Mouse (Mus musculus): ENCODE measurements around the gene Fbxo42. TPM values are rescaled to one million over a fixed set of nuclear protein-coding genes. Genes with fewer than 3 reads are reported as not detected.

Fbxo42 gene
- total RNA-seq, 4 experiments from 2014 or later: 9.3 to 11.2 (median 10.7) TPM

DNA sequence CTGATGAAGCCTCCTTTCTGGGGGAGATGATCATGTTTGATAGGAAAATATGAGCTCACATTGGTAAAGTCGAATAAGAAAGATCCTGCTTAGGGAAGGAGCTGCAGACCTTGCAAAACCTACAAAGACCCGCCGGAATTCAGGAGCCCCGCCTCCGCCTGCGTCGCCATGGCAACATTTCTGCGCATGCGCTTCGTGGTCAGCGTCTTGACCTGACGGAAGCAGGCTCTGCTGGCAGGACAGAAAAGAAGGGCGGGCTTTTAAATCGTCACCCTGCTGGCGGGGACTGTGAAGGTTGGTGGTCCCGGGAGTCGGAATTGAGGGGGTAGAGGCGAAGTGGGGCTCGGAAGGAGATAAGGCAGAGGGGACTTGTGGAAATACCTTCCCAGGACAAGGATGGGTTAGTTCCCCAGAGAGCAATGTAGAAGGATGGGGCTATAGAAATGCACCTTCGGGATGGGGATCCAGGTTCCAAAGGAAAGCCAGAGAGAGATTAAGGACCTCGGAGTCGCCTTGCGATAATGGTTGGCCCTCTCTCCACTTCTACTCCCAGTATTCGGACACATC is 66.1 kb downstream of the Fbxo42 start, which contains the start of gene Rsg1:
Gene Rsg1, plus strand, starts transcription at position 187 of the 567 bp plus-strand sequence.
- DNase-seq (ENCODE audit: low spot score in 2 of 2): peak; percentile 87 to 89

DNA sequence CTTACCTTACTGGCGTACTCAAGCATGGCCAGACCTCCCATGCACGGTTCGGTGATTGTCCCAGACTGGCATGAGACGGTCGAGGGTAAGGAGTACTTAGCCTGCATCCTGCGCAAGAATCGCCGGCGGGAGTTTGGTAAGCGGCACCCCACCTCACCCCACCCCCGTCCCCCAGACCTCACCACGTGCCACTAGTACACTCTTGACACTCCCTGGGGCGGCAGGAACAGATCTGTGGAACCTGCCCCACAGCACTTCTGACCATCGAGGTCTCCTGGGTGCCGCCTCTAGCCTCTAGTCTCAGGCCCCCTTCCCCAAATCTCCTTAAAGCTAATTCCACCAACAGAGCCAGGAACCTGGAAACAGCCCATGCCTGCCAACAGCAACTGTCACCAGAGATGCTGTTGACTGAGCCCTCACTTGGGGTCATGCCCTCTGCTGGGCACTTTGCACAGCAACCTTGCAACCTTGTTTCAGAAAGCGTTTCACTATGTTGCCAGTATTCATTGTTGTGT is 66.7 kb downstream of the Fbxo42 start:
- DNase-seq (ENCODE audit: low spot score in 2 of 2): no peak

DNA sequence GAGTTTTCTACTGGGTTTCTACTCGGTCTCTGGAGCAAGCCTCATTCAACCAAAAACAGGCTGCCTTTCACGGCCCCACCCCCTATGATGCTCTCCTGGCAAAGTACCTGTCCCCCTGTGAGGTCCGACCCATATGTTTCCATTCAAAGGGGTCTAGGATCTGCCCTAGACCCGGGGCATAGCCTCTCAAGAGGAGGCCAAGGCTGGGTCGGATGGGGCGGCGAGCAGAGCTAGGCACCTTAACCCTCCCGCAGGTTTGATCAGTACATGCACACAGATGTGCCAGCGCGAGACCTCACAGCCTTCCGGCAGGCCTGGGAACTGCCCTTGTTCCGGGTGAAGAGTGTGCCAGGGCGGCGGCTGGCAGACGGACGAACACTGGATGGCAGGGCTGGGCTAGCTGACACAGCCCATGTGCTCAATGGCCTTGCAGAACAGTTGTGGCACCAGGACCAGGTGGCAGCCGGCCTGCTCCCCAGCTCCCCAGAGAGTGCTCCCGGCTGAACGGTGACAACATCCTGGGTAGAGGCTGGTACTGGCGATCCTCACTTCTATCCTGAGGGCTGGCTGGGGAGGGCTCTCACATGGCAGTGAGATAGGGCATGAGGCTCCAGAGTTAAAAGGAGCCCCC is 72.0 kb downstream of the Fbxo42 start:
- no peak for DNase-seq (ENCODE audit: low spot score in 2 of 2)

DNA sequence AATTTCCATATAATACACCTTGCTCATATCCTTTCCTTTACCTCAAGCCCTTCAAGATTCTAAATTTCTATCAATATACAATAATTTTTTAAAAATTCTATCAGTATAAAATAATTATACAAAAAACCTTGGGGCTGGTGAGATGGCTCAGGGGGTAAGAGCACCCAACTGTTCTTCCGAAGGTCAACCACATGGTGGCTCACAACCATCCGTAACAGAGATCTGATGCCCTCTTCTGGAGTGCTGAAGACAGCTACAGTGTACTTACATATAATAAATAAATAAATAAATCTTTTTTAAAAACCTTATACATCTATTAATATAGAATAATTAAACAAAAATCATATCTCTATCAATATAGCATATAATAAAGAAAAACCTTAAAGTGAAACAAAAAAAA is 74.1 kb downstream of the Fbxo42 start:
- DNase-seq (ENCODE audit: low spot score in 2 of 2): no peak

DNA sequence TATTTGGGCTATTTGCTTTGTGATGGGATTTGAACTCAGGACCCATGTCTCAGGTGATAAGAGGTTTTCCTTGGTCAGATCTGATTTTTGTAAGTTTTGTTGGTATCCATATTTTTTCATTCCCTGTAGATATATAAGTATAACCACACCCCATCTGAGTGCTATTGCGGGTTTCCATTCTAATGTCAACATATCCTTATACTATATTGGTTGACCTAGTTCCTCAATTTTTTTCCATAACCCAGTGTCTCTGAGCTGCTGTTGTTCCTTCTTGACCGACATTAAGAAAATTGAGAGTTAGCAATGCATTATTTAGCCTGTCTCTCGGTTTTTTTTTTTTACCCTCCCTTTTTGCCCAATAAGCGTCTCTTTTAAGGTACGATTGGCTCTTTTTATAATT is 75.0 kb downstream of the Fbxo42 start:
- no peak for DNase-seq (ENCODE audit: low spot score in 2 of 2)

DNA sequence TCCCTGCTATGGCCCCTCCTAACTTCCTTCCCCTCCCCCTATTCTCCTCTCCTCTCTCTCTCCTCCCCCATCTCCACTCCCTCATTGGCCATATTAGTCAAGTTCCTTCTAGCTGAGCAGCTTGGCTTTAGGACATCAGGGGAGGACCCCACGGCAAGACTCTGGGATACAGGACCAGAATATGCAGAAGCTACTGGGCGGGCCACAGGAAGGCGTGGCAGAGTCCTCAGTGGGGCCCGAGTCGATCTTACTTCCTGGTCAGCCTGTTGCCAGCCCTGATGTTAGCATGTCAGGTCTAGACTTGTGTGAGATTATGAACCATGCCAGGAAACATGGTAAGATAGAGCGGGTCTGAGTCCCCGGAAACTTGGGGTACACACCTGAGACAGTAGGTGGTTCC is 81.0 kb downstream of the Fbxo42 start:
- no peak for DNase-seq (ENCODE audit: low spot score in 2 of 2)

DNA sequence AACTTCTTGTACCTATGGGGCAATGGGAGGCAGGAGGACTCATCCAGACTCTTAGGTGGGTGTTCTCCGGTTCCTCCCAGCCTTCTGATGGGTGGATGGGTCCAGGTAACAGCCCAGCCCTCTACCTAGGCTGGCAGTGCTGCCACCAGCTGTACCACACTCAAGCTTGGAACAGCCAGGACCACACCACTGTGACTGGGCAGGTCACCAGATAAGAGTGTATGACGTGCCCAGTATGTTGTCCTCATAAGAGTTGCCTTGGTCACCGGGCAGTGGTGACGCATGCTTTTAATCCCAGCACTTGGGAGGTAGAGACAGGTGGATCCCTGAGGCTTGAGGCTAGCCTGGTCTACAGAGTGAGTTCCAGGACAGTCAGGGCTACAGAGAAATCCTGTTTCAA is 85.5 kb downstream of the Fbxo42 start:
- DNase-seq (ENCODE audit: low spot score in 2 of 2): no peak

DNA sequence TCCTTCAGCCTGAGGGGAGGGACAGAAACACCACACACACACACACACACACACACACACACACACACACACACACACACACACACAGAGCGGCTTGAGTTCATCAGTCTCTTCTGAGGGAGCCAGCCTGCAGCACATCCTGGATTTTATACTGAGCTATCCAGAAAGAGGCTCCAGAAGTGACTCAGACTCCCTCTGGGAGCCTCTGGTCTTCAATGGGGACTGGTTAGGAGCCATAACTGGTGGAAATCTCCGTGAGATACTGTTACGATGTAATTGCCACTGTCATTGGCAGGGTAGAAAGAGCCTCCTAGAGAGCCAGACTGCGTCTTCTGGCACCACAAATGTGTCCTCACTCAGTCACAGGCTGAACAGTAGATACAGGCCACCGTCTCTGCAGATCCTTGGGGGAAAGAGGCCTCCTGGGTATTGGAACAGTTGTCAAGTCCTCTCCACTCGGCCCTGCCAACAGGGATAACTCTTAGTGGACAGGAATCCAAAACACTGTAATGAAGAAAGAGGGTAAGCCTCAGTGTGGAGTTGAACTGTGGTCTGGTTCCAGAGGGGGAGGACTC is 87.9 kb downstream of the Fbxo42 start:
- DNase-seq (ENCODE audit: low spot score in 2 of 2): no peak

DNA sequence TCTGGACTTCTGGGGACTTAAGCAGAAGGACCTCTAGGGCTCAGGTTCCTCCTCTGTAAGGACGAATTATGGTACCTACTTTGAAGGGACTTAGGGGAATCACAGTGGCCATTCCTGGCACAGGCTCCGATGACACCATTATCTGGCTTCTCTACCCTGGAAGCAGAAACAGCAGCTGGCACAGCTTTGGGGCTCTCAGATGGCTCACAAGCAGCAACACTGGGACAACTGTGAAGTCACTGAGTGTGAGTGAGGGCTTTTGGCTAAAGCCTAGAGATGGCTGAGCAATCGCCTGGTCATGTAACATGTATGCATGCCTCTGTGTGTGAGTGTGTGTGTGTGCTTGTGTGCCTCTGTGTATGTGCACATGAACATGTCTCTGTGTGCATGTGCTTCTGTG is 89.1 kb downstream of the Fbxo42 start:
- no peak for DNase-seq (ENCODE audit: low spot score in 2 of 2)

DNA sequence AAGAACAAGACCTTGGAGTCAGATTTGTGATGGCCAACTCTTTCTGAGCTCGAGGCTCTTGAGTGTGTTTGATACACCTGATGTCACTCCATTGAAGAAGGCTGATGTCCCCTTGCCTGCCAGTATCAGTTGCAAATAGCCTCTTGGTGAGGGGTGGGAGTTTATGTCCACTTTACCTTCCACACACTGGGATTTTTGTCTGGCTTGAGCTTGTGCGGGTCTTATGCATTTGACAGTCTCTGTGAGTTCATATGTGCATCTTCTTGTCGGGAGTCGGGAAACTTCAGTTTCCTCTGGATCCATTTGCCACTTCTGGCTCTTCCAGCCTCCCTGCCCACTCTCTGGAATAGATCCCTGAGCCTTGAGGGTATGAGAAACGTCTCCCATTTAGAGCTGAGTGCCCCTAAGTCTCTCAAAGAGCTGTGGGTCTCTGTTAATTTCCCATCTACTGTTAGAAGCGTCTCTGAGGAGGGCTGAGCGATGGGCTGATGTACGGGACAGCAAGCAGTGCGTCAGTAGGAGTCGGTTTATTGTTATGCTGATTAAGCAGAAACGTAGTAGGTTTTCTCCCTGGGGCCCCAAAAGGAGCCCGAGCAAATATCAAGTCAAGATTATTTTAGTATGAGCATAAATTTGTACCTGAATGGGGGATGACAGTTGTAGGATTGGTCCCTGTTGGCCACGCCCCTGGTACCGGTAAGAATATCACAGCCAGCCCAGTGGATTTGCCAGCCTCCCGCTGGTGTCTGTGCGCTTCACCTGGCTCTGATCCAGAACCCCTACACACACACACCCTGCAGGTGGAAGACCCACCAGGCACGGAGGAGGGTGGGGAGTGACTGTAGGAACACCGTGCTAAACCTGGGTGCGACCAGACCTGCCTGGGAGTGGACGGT is 91.0 kb downstream of the Fbxo42 start:
- no peak for DNase-seq (ENCODE audit: low spot score in 2 of 2)

DNA sequence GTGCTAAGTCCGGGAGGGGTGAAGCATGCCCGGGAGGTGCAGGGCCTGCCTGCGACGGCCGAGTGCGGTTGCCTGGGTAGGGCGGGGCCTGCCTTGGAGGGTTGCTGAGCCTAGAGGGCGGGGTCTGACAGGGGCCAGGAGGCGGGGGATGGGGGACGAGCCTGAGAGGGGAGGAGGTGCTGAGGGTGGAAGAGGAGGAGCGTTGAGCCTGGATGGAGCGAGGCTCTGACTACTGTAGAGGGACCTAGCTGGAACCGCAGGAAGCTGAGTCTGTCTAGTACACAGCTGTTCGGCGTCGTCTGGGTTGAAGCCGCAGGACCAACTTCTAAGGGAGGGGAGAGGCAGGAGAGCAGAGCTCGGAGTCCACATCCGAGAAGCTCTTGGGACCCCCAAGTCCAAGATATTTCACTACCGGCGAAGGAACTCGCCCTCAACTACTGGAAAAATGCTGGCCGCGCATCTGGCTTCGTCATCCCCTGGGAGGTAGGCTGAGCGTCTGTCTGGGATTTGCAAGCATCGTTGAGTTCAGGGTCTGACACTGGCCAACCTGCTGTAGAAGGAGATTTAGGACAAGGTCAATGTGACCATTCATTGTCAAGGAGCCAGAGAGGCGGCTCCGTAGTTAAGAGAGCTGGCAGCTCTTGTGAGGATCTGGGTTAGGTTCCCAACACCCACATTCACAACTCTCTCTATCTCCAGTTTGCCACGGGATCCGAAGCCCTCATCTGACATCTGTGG is 91.8 kb downstream of the Fbxo42 start, which contains the start of gene Arhgef19:
Gene Arhgef19, plus strand, starts transcription at position 112 of the 738 bp plus-strand sequence.
- peak; percentile 75 to 81 for DNase-seq (ENCODE audit: low spot score in 2 of 2)

DNA sequence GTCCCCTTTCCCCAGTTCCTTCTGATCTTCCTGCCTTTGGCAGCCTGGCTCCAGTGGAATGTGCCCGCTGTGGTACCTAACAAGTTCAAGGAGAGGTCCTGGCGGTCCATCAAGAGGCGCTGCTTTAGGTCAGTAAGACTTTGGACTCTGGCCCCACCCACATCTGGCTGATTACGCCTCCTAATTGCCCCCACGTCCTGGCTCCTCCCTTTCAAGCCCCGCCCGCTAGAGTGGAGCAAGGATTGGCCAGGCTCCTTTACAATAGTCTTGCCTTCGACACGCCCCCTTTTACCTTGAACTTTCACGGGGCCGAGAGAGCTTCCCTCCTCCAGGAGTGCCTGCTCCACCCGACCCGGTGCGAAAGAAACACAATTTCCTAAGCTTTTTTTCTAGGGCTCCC is 92.9 kb downstream of the Fbxo42 start:
- DNase-seq (ENCODE audit: low spot score in 2 of 2): no peak

DNA sequence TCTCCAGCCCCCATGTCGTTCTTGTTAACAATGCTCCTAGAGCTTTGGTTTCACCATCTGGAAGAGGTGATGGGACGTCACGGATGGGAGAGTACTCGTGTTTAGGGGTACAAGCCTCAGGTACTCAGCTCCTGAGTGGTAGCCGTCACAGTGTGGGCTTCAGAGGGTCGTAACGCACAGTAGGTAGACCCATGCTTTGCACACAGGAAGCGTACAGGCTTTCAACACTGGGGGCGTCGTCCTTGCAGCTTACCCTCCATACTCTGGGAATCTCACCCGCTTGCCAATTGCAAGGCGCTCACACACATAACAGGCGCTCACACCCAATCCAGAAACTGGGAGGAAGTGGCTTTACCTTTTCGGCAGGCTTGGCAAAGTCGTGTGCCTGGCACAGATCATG is 94.1 kb downstream of the Fbxo42 start:
- DNase-seq (ENCODE audit: low spot score in 2 of 2): no peak

DNA sequence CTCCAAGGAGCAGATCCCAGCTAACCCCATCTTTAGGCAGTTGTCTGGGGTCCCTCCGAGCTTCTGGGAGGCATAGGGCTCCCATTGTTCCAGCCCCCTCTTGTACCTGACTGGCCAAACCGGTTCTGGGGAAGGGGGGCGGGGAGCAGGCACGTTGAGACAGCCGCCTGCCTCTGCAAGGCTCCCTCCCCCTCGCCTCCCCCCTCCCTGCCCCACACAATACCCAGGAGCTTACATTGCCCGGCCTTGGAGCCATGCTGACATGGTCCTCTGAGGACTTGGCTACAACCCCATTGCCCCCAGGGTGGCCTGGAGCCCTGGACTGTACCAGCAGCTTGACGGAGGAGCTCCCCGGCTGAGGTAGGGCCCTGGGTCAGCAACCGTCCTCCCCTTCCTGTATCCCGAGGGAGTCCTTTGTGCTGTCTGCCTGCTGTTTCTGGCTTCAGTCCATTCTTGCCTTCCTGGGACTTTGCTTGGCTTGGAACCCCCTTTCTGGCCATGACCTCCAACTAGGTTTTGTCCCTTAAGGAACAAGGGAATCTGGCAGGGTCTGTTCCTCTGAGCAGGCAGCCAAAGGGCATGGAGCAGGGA is 95.0 kb downstream of the Fbxo42 start:
- DNase-seq (ENCODE audit: low spot score in 2 of 2): no peak

DNA sequence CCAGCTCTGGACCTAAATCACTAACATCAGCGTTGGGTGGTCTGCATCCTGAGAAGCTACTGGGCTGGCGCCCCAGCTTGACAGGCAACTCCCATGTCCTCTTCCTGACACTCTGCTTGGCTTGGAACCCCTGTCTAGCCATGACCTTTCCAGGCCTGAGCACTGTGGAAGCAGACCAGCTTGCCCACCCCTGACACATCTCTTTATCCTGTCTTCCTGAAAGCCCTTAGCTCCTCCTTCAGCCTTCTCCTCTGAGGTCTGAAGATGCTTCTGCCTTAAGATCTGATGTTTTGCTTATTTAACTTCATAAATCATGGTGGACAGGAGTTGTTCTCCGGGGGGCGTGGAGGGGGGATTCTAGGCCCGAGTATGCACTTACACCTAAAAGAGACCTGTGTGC is 95.9 kb downstream of the Fbxo42 start:
- no peak for DNase-seq (ENCODE audit: low spot score in 2 of 2)

DNA sequence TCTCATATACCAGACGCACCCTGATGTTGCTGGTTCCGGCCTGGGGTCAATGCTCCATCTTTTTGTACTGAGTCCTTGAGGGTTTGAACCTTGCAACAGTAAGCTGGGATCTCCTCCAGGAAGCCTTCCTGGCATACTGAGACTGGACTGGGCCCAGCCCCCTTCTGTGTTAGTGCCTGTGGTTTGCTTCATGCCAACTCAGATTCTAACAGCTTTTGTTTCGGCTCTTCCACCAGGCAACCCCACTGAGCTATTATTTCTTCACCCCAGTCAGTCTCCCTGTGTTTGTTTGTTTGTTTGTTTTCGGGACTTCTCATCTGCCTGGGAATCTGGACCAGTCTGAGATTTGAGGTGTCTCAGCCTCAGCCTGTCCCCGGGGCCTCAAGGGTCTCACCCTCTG is 96.7 kb downstream of the Fbxo42 start:
- no peak for DNase-seq (ENCODE audit: low spot score in 2 of 2)

DNA sequence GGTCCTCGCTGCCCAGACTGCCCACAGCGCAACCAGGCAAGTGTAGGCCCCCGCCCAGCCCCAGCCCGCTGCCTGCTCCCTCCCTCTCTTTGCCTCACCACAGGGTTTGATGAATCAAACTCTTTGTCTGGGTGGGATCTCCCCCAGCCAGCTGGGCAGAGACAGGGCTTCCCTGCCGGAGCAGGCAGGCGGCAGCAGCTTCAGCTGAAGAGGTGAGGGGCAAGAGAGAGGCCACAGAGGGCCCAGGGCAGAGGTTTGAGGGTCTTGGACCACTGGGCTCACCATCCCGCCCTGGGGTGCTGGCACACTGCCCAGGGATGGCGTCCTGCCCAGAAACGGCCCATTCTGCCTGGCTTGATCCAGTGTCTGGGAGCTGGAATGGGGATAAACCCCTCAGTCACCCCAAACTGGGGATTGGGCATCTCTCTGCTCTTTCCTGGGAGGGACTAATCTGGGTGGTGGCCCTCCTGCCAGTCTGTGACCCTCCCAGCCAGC is 97.3 kb downstream of the Fbxo42 start:
- no peak for DNase-seq (ENCODE audit: low spot score in 2 of 2)

DNA sequence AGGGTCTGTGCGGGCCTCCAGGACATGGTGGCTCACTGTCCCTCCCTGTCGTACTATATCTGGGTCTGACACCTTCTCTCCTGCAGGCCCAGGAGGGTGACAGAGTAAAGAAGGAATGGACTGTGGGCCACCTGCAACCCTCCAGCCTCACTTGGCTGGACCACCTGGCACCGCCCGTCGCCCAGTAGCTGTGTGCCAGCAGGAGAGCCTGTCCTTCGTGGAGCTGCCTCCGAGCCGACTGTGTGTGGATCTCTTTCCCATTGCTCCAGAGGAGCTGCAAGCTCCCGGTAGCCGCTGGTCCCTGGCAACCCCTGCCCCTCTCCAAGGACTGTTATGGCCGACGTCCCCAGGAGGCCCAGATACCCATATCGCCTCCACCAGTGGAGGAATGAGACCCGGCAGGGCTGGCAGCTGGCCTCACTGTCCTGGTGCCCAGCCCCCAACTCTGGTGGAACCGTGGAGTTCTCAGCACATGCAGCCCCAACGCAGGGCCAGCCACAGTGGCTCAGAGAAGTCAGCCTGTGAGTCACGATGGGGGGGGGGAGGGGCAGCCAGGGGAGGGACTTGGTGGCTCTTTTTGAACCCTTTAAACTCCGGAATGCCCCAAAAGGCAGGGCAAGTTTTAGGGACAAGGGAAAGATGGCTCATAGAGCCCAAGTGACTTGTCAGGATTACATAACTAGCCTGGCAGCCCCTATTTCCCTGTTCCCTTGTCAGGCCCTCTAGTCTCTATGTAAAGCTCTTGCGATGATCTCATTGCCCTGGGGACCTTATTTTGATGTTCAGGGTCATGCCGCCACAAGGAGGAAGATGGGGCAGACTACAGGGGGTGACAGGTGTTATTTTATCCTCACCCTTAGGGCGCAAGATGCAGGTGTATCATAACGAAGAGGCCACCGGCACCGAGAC is 98.6 kb downstream of the Fbxo42 start:
- no peak for DNase-seq (ENCODE audit: low spot score in 2 of 2)

DNA sequence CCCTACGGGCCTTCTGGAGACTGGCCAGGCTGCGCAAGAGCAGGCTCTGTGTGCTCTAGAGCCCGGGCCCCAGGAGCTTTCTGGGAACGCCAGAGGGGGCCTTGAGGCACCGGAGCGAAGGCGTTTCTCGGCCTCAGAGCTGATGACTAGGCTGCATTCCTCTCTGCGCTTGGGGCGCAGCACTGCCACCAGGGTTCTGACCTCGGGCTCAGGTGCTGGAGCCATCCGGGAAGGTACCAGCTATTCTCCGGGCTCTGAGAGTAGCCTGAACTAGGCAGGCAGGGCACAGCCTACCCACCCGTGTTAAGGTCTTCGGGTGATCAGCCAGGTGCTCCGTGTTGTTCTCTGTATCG is 99.3 kb downstream of the Fbxo42 start:
- no peak for DNase-seq (ENCODE audit: low spot score in 2 of 2)
